Mouse (Mus musculus) forebrain, embryonic 11.5 days (tissue): Measurements from ENCODE around the gene Lrrfip1. TPM values are rescaled to one million over a fixed set of nuclear protein-coding genes. Genes with fewer than 3 reads are reported as not detected.
A peak's percentile ranks its signal among the peaks of the same experiment; 100 is the strongest.

Experiments used
- ATAC-seq: fragments of 200-750 bp; cut with Nextera tagmentation; replicated peaks from 2 replicates; pipeline ENCODE4 v1.8.0; 2017; ENCODE audit warnings: moderate TSS enrichment; ENCODE audit not compliant: low FRiP score
- DNase-seq: peaks from one replicate; pipeline ENCODE4 v3.0.0-alpha.2; 2017; ENCODE audit warnings: low spot score
- H3K27ac ChIP-seq: fragments of 300-500 bp; sonication (generic); 2 replicates; pipeline ENCODE4 v1.5.1; 2014; ENCODE audit warnings: low read depth, low read length
- H3K27me3 ChIP-seq: fragments of 300-500 bp; sonication (generic); 2 replicates; pipeline ENCODE4 v1.6.1; 2014; ENCODE audit warnings: mild to moderate bottlenecking, low read length, mixed read lengths; ENCODE audit not compliant: control insufficient read depth, insufficient read depth
- H3K36me3 ChIP-seq: fragments of 300-500 bp; sonication (generic); 2 replicates; pipeline ENCODE4 v1.6.1; 2014; ENCODE audit warnings: mild to moderate bottlenecking, low read length, moderate library complexity, mixed read lengths; ENCODE audit not compliant: control insufficient read depth, insufficient read depth
- H3K4me1 ChIP-seq: fragments of 300-500 bp; sonication (generic); replicated peaks from 2 replicates; pipeline ENCODE4 v1.6.1; 2014; ENCODE audit warnings: low read length, mixed read lengths; ENCODE audit not compliant: control insufficient read depth, insufficient read depth
- H3K4me2 ChIP-seq: fragments of 300-500 bp; sonication (generic); 2 replicates; pipeline ENCODE4 v1.6.1; 2014; ENCODE audit warnings: low read depth, mild to moderate bottlenecking, low read length, moderate library complexity, mixed read lengths; ENCODE audit not compliant: severe bottlenecking
- H3K4me3 ChIP-seq: fragments of 300-500 bp; sonication (generic); 2 replicates; pipeline ENCODE4 v1.5.1; 2014; ENCODE audit warnings: low read depth, low read length
- H3K9ac ChIP-seq: fragments of 300-500 bp; sonication (generic); 2 replicates; pipeline ENCODE4 v1.6.1; 2014; ENCODE audit warnings: low read length
- H3K9me3 ChIP-seq: fragments of 300-500 bp; sonication (generic); 2 replicates; pipeline ENCODE4 v1.6.1; 2016; ENCODE audit warnings: low read length, mixed read lengths; ENCODE audit not compliant: control insufficient read depth
- WGBS: fragments of 180-500 bp; shearing (Covaris S2); extraction: QIAGEN DNeasy Blood & Tissue Kit; methylation state at CpG from one replicate; pipeline ENCODE4 v1.1.7; 2014; 5-methylcytosine and 5-hydroxymethylcytosine counted together
- polyA plus RNA-seq: library from polyadenylated mRNA; unstranded; fragments of >200 nt; fragmentation: Nextera tagmentation; extraction: Ambion mirVana; gene quantifications from 2 replicates; pipeline ENCODE4 v1.2.1, GENCODE M21; 2014

The Lrrfip1 gene
- polyA plus RNA-seq, result 21.4 and 22.1 TPM in 2 replicates

GRCm38 (mm10) chr1:90998268-90998890 is at the start of gene Lrrfip1:
Lrrfip1 (plus strand) TSS chr1:90998737.
- Histone ChIP-seq H3K4me1 (peaks cover 7% of the 10 kb centered on the region; the same call in 1 of the 2 replicates), H3K27me3 (no peaks in the 10 kb centered on the region; the same call in 1 of the 2 replicates), H3K9me3 (no peaks in the 10 kb centered on the region; the same call in 1 of the 2 replicates), H3K4me2 (peak within 1 kb of the TSS; percentile 99), H3K36me3 (no peaks in the 10 kb centered on the region), H3K4me3 (peak within 1 kb of the TSS; percentile 69), H3K9ac (peak within 1 kb of the TSS; percentile 76), H3K27ac (no peak within 1 kb of the TSS)
- DNase-seq (peak; percentile 80), ATAC-seq (peak; percentile 81)
- 2% methylated on average over 59 of the region's 59 CpGs for WGBS

DNA sequence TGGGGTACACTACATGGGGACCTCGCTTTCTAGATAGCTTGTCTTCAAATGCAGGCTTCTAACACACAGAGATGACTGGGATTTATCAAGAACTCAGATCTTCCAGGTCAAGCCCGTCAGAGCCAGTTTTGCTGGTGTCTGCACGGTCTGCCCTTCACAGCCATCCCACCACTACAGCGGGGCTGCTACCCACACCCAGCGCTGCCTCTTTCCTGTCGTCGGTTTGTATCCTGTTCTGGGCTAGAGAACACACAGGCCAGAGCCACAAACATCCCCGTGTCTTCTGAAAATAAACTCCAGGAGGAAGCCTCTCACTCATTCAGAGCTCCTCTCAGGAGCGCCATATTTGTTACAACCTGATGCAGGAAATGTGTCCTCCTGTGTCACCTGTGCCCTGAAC is 49.2 kb upstream of the Lrrfip1 start:
- Histone ChIP-seq H3K9me3 (no peaks in the 10 kb centered on the region), H3K4me1 (no peaks in the 10 kb centered on the region), H3K27me3 (no peaks in the 10 kb centered on the region), H3K9ac (no peak overlapping the region), H3K36me3 (no peaks in the 10 kb centered on the region), H3K27ac (no peak overlapping the region), H3K4me3 (no peak overlapping the region), H3K4me2 (no peak overlapping the region)
- ATAC-seq (no peak), DNase-seq (no peak)
- 79% methylated on average over 9 of the region's 9 CpGs for WGBS

DNA sequence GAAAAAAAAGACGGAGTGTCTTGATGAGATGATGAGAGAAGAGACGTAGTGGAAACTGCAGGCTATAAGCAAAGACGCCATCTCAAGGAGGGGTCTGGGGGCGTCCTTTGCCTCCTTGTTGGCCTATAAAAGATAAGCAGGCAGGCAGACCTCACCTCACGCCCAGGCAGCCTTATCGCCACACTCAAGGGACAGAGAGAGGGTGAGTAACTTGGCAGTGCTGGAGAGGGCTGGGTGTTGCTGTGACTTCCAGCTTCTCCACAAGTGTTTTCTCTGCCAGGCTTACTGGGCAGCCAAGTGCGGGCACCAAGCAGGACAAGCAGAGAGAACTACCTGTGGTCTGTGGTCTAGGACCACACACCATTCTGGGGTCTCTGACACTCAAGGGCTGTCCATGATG is 46.9 kb upstream of the Lrrfip1 start:
- H3K4me3 ChIP-seq, result no peak overlapping the region
- no peak for DNase-seq
- no peaks in the 10 kb centered on the region for H3K9me3 ChIP-seq
- H3K4me2 ChIP-seq, result no peak overlapping the region
- H3K27ac ChIP-seq, result no peak overlapping the region
- WGBS, result 85% methylated on average over 7 of the region's 7 CpGs
- H3K36me3 ChIP-seq, result no peaks in the 10 kb centered on the region
- no peaks in the 10 kb centered on the region for H3K4me1 ChIP-seq
- no peak for ATAC-seq
- no peak overlapping the region for H3K9ac ChIP-seq
- no peaks in the 10 kb centered on the region for H3K27me3 ChIP-seq

GRCm38 (mm10) chr1:90952808-90953207 is 45.7 kb upstream of the Lrrfip1 start, which contains the start of gene Prlh:
Prlh (plus strand) TSS chr1:90953108.
- ATAC-seq (no peak), DNase-seq (no peak)
- Histone ChIP-seq H3K4me1 (no peaks in the 10 kb centered on the region), H3K27me3 (no peaks in the 10 kb centered on the region), H3K9me3 (no peaks in the 10 kb centered on the region), H3K36me3 (no peaks in the 10 kb centered on the region), H3K27ac (no peak within 1 kb of the TSS), H3K9ac (no peak within 1 kb of the TSS), H3K4me2 (no peak within 1 kb of the TSS), H3K4me3 (no peak within 1 kb of the TSS)
- 86% methylated on average over 8 of the region's 8 CpGs for WGBS

GRCm38 (mm10) chr1:90953688-90954087 is 44.8 kb upstream of the Lrrfip1 start:
- 85% methylated on average over 11 of the region's 11 CpGs for WGBS
- Histone ChIP-seq H3K4me2 (no peak overlapping the region), H3K27ac (no peak overlapping the region), H3K36me3 (no peaks in the 10 kb centered on the region), H3K27me3 (no peaks in the 10 kb centered on the region), H3K4me3 (no peak overlapping the region), H3K9me3 (no peaks in the 10 kb centered on the region), H3K9ac (no peak overlapping the region), H3K4me1 (no peaks in the 10 kb centered on the region)
- no peak for ATAC-seq
- DNase-seq, result no peak

GRCm38 (mm10) chr1:90956245-90957096 is 42.1 kb upstream of the Lrrfip1 start:
- Histone ChIP-seq H3K27me3 (no peaks in the 10 kb centered on the region), H3K9me3 (no peaks in the 10 kb centered on the region), H3K36me3 (no peaks in the 10 kb centered on the region), H3K27ac (no peak overlapping the region), H3K4me1 (no peaks in the 10 kb centered on the region), H3K4me3 (no peak overlapping the region), H3K9ac (no peak overlapping the region), H3K4me2 (no peak overlapping the region)
- 36% methylated on average over 7 of the region's 7 CpGs for WGBS
- ATAC-seq (peak; percentile 58; the same call in 1 of the 2 replicates), DNase-seq (peak; percentile 80)

DNA sequence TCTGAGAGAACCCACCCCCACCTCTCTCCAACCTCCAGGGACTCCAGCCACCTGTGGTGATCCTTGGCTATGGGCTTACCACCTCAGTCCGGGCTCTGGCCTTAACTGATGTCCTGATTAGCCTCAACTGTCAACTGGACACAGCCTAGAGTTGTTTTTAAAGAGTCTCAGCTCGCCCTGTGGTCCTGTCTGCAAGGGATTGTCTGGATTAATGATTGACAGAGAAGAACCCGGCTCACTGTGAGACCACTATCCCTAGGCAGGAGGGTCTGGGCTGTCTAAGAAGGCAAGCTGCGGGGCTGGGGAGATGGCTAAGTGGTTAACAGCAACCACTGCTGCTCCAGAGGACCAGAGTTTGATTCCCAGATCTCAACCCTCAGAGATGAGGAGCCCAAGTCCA is 36.0 kb upstream of the Lrrfip1 start:
- ATAC-seq, result no peak
- Histone ChIP-seq H3K4me2 (no peak overlapping the region), H3K36me3 (no peaks in the 10 kb centered on the region), H3K9ac (no peak overlapping the region), H3K27ac (no peak overlapping the region), H3K4me3 (no peak overlapping the region), H3K27me3 (no peaks in the 10 kb centered on the region), H3K4me1 (no peaks in the 10 kb centered on the region), H3K9me3 (no peaks in the 10 kb centered on the region)
- DNase-seq, result no peak
- WGBS, result 53% methylated on average over 4 of the region's 4 CpGs

DNA sequence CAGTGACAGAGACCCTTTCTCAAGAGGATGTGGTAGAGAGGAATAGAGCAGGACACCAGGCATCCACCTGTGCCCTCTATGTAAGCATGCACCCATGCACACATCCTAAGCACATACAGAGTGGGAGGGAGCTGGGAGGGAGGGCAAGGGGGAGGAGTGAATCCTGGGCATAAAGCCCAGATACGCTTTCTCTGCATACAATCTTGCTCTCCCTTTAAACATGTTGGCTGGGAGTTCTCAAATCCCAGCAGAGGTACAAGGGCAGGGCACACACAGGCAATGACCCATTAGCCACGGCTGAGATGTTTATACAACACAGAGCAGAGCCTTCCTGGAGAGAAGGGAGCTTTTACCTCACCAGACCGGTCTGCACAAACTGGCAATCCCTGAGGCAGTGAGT is 35.5 kb upstream of the Lrrfip1 start:
- Histone ChIP-seq H3K27ac (no peak overlapping the region), H3K4me3 (no peak overlapping the region), H3K9ac (no peak overlapping the region), H3K4me2 (no peak overlapping the region), H3K4me1 (no peaks in the 10 kb centered on the region), H3K27me3 (no peaks in the 10 kb centered on the region), H3K9me3 (no peaks in the 10 kb centered on the region), H3K36me3 (no peaks in the 10 kb centered on the region)
- DNase-seq, result no peak
- 43% methylated on average over 3 of the region's 3 CpGs for WGBS
- ATAC-seq, result no peak
